Mouse (Mus musculus) heart, embryonic 15.5 days (tissue): ENCODE data around the gene Rnf216. TPM values are rescaled to one million over a fixed set of nuclear protein-coding genes. Genes with fewer than 3 reads are reported as not detected.

ENCODE experiments used
- ATAC-seq: fragments of 200-750 bp; cut with Nextera tagmentation; replicated peaks from 2 replicates; pipeline ENCODE4 v1.8.0; 2017; ENCODE audit warnings: low read depth, moderate TSS enrichment; ENCODE audit not compliant: insufficient number of reproducible peaks, insufficient read depth, low FRiP score
- H3K27ac ChIP-seq: fragments of 300-500 bp; sonication (generic); 2 replicates; pipeline ENCODE4 v1.5.1; 2015; ENCODE audit warnings: mild to moderate bottlenecking, inconsistent platforms
- H3K27me3 ChIP-seq: fragments of 300-500 bp; sonication (generic); 2 replicates; pipeline ENCODE4 v1.6.1; 2015; ENCODE audit warnings: inconsistent platforms
- H3K36me3 ChIP-seq: fragments of 300-500 bp; sonication (generic); 2 replicates; pipeline ENCODE4 v1.6.1; 2015; ENCODE audit warnings: mild to moderate bottlenecking, inconsistent platforms
- H3K4me1 ChIP-seq: fragments of 300-500 bp; sonication (generic); replicated peaks from 2 replicates; pipeline ENCODE4 v1.6.1; 2015; ENCODE audit warnings: inconsistent platforms
- H3K4me2 ChIP-seq: fragments of 300-500 bp; sonication (generic); 2 replicates; pipeline ENCODE4 v1.6.1; 2015; ENCODE audit warnings: inconsistent platforms, mild to moderate bottlenecking, moderate library complexity
- H3K4me3 ChIP-seq: fragments of 300-500 bp; sonication (generic); 2 replicates; pipeline ENCODE4 v1.5.1; 2015; ENCODE audit warnings: mild to moderate bottlenecking, inconsistent platforms
- H3K9ac ChIP-seq: fragments of 300-500 bp; sonication (generic); 2 replicates; pipeline ENCODE4 v1.6.1; 2015; ENCODE audit warnings: mild to moderate bottlenecking, inconsistent platforms
- H3K9me3 ChIP-seq: fragments of 300-500 bp; sonication (generic); replicated peaks from 2 replicates; pipeline ENCODE4 v1.6.1; 2016; ENCODE audit warnings: inconsistent platforms
- WGBS: fragments of 180-500 bp; shearing (Covaris S2); methylation state at CpG from one replicate; pipeline ENCODE4 v1.1.7; 2015; ENCODE audit warnings: mixed read lengths; 5-methylcytosine and 5-hydroxymethylcytosine counted together
- polyA plus RNA-seq: library from polyadenylated mRNA; unstranded; fragments of >200 nt; fragmentation: Nextera tagmentation; extraction: Ambion mirVana; gene quantifications from 2 replicates; pipeline ENCODE4 v1.2.1, GENCODE M21; 2015

Gene Rnf216
- polyA plus RNA-seq, 1 experiment from 2014 or later = 23.9 TPM

- WGBS = 12% methylated on average over 44 of the region's 44 CpGs
- peak; percentile 72 for ATAC-seq
- peak within 1 kb of the TSS; percentile 85 for H3K9ac ChIP-seq
- no peaks in the 10 kb centered on the region for H3K36me3 ChIP-seq
- peaks cover 4% of the 10 kb centered on the region; the same call in 1 of the 2 replicates for H3K27me3 ChIP-seq
- H3K27ac ChIP-seq = peak within 1 kb of the TSS; percentile 87
- peaks cover 45% of the 10 kb centered on the region for H3K4me1 ChIP-seq
- peak within 1 kb of the TSS; percentile 94 for H3K4me2 ChIP-seq
- H3K4me3 ChIP-seq = peak within 1 kb of the TSS; percentile 81
- no peaks in the 10 kb centered on the region for H3K9me3 ChIP-seq
Observed at GRCm38 (mm10) chr5:142959576-142960556, 152.9 kb downstream of the Rnf216 start, which contains the start of gene Fscn1. TSS of gene Fscn1 (plus strand) at chr5:142960343.

GRCm38 (mm10) chr5:142959156-142959555 is 153.6 kb downstream of the Rnf216 start:
- Histone ChIP-seq H3K36me3 (no peaks in the 10 kb centered on the region), H3K4me1 (peaks cover 42% of the 10 kb centered on the region), H3K27me3 (peaks cover 4% of the 10 kb centered on the region; the same call in 1 of the 2 replicates), H3K9ac (no peak overlapping the region), H3K4me2 (no peak overlapping the region), H3K27ac (no peak overlapping the region), H3K9me3 (no peaks in the 10 kb centered on the region), H3K4me3 (no peak overlapping the region)
- no peak for ATAC-seq
- WGBS = 82% methylated on average over 4 of the region's 4 CpGs

GRCm38 (mm10) chr5:142958464-142958863 is 154.3 kb downstream of the Rnf216 start:
- H3K4me1 ChIP-seq = peaks cover 36% of the 10 kb centered on the region
- H3K27me3 ChIP-seq = peaks cover 4% of the 10 kb centered on the region; the same call in 1 of the 2 replicates
- H3K9ac ChIP-seq = no peak overlapping the region
- no peaks in the 10 kb centered on the region for H3K36me3 ChIP-seq
- no peak overlapping the region for H3K27ac ChIP-seq
- 82% methylated on average over 14 of the region's 14 CpGs for WGBS
- no peaks in the 10 kb centered on the region for H3K9me3 ChIP-seq
- no peak overlapping the region for H3K4me2 ChIP-seq
- no peak overlapping the region for H3K4me3 ChIP-seq
- ATAC-seq = no peak

- no peaks in the 10 kb centered on the region for H3K9me3 ChIP-seq
- no peak overlapping the region for H3K27ac ChIP-seq
- ATAC-seq = no peak
- no peak overlapping the region for H3K4me2 ChIP-seq
- H3K9ac ChIP-seq = no peak overlapping the region
- peaks cover 24% of the 10 kb centered on the region for H3K4me1 ChIP-seq
- peaks cover 4% of the 10 kb centered on the region; the same call in 1 of the 2 replicates for H3K27me3 ChIP-seq
- H3K36me3 ChIP-seq = no peaks in the 10 kb centered on the region
- WGBS = 67% methylated on average over 6 of the region's 6 CpGs
- no peak overlapping the region for H3K4me3 ChIP-seq
Observed at GRCm38 (mm10) chr5:142956956-142957703, 155.7 kb downstream of the Rnf216 start.

- no peak overlapping the region for H3K27ac ChIP-seq
- H3K9ac ChIP-seq = no peak overlapping the region
- H3K4me2 ChIP-seq = no peak overlapping the region
- no peaks in the 10 kb centered on the region for H3K9me3 ChIP-seq
- WGBS = 82% methylated on average over 3 of the region's 3 CpGs
- ATAC-seq = no peak
- H3K4me3 ChIP-seq = no peak overlapping the region
- H3K4me1 ChIP-seq = no peaks in the 10 kb centered on the region
- H3K36me3 ChIP-seq = no peaks in the 10 kb centered on the region
- no peaks in the 10 kb centered on the region; the same call in 1 of the 2 replicates for H3K27me3 ChIP-seq
Observed at GRCm38 (mm10) chr5:142953641-142954040, 159.2 kb downstream of the Rnf216 start.

- 85% methylated on average over 6 of the region's 6 CpGs for WGBS
- Histone ChIP-seq H3K36me3 (no peaks in the 10 kb centered on the region), H3K4me1 (no peaks in the 10 kb centered on the region), H3K27ac (no peak overlapping the region), H3K9ac (no peak overlapping the region), H3K4me2 (no peak overlapping the region), H3K27me3 (no peaks in the 10 kb centered on the region; the same call in 1 of the 2 replicates), H3K9me3 (no peaks in the 10 kb centered on the region), H3K4me3 (no peak overlapping the region)
- no peak for ATAC-seq
Observed at GRCm38 (mm10) chr5:142950405-142950804, 162.4 kb downstream of the Rnf216 start.

GRCm38 (mm10) chr5:142949580-142949979 is 163.2 kb downstream of the Rnf216 start:
- Histone ChIP-seq H3K9me3 (no peaks in the 10 kb centered on the region), H3K36me3 (no peaks in the 10 kb centered on the region), H3K4me1 (no peaks in the 10 kb centered on the region), H3K9ac (no peak overlapping the region), H3K4me2 (no peak overlapping the region), H3K27ac (0 out of 2 replicates have a peak overlapping the region, but pooled peaks have one; percentile 21), H3K4me3 (no peak overlapping the region), H3K27me3 (no peaks in the 10 kb centered on the region)
- WGBS = 22% methylated on average over 6 of the region's 6 CpGs
- ATAC-seq = no peak

- Histone ChIP-seq H3K27me3 (no peaks in the 10 kb centered on the region), H3K4me3 (no peak overlapping the region), H3K4me1 (no peaks in the 10 kb centered on the region), H3K27ac (no peak overlapping the region), H3K9me3 (no peaks in the 10 kb centered on the region), H3K4me2 (no peak overlapping the region), H3K36me3 (no peaks in the 10 kb centered on the region), H3K9ac (no peak overlapping the region)
- WGBS = 79% methylated on average over 7 of the region's 7 CpGs
- ATAC-seq = no peak
Observed at GRCm38 (mm10) chr5:142947460-142947859, 165.3 kb downstream of the Rnf216 start.

- Histone ChIP-seq H3K4me2 (no peak overlapping the region), H3K9me3 (no peaks in the 10 kb centered on the region), H3K27ac (peak overlapping the region; percentile 57; the same call in 1 of the 2 replicates), H3K4me3 (no peak overlapping the region), H3K4me1 (no peaks in the 10 kb centered on the region), H3K27me3 (no peaks in the 10 kb centered on the region), H3K36me3 (no peaks in the 10 kb centered on the region), H3K9ac (no peak overlapping the region)
- ATAC-seq = peak; percentile 61
- WGBS = 58% methylated on average over 8 of the region's 8 CpGs
Observed at GRCm38 (mm10) chr5:142944979-142945682, 167.7 kb downstream of the Rnf216 start.
